Mouse (Mus musculus): ENCODE data around the gene Gm10722.
A peak's percentile ranks its signal among the peaks of the same experiment; 100 is the strongest.
"Not testable (repeated sequence)": the region's sequence is repeated elsewhere in the genome, so short reads cannot be mapped to it uniquely, and the experiment has no call there.

Gene Gm10722

DNA sequence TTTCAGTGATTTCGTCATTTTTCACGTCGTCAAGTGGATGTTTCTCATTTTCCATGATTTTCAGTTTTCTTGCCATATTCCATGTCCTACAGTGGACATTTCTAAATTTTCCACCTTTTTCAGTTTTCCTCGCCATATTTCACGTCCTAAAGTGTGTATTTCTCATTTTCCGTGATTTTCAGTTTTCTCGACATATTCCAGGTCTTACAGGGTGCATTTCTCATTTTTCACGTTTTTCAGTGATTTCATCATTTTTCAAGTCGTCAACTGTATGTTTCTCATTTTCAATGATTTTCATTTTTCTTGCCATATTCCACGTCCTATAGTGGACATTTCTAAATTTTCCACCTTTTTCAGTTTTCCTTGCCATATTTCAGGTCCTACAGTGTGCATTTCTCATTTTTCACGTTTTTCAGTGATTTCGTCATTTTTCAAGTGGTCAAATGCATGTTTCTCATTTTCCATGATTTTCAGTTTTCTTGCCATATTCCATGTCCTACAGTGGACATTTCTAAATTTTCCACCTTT, at the start of gene Gm10722:
TSS of gene Gm10722 (plus strand) at position 478 of the 528 bp plus-strand sequence.
- not testable (repeated sequence) for DNase-seq

DNA sequence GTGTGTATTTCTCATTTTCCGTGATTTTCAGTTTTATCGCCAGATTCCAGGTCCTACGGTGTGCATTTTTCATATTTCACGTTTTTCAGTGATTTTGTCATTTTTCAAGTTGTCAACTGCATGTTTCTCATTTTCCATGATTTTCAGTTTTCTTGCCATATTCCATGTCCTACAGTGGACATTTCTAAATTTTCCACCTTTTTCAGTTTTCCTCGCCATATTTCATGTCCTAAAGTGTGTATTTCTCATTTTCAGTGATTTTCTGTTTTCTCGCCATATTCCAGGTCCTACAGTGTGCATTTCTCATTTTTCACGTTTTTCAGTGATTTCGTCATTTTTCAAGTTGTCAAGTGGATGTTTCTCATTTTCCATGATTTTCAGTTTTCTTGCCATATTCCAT, 284 bp downstream of the Gm10722 start:
- not testable (repeated sequence) for DNase-seq

DNA sequence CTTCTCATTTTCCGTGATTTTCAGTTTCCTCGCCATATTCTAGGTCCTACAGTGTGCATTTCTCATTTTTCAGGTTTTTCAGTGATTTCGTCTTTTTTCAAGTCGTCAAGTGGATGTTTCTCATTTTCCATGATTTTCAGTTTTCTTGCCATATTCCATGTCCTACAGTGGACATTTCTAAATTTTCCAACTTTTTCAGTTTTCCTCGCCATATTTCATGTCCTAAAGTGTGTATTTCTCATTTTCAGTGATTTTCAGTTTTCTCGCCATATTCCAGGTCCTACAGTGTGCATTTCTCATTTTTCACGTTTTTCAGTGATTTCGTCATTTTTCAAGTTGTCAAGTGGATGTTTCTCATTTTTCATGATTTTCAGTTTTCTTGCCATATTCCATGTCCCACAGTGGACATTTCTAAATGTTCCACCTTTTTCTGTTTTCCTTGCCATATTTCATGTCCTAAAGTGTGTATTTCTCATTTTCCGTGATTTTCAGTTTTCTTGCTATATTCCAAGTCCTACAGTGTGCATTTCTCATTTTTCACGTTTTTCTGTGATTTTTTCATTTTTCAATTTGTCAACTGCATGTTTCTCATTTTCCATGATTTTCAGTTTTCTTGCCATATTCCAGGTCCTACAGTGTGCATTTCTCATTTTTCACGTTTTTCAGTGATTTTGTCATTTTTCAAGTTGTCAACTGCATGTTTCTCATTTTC, 1.4 kb downstream of the Gm10722 start:
- peak; percentile 15 to 52 for DNase-seq

DNA sequence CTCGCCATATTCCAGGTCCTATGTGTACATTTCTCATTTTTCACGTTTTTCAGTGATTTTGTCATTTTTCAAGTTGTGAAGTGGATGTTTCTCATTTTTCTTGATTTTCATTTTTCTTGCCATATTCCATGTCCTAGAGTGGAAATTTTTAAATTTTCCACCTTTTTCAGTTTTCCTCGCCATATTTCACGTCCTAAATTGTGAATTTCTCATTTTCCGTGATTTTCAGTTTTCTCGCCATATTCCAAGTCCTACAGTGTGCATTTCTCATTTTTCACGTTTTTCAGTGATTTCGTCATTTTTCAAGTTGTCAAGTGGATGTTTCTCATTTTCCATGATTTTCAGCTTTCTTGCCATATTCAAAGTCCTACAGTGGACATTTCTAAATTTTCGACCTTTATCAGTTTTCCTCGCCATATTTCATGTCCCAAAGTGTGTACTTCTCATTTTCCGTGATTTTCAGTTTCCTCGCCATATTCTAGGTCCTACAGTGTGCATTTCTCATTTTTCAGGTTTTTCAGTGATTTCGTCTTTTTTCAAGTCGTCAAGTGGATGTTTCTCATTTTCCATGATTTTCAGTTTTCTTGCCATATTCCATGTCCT, 2.2 kb downstream of the Gm10722 start, which contains the start of gene Gm11168:
TSS of gene Gm11168 (plus strand) at position 553 of the 603 bp plus-strand sequence.
- not testable (repeated sequence) for DNase-seq

DNA sequence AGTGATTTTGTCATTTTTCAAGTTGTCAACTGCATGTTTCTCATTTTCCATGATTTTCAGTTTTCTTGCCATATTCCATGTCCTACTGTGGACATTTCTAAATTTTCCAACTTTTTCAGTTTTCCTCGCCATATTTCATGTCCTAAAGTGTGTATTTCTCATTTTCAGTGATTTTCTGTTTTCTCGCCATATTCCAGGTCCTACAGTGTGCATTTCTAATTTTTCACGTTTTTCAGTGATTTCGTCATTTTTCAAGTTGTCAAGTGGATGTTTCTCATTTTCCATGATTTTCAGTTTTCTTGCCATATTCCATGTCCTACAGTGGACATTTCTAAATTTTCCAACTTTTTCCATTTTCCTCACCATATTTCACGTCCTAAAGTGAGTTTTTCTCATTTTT, 5.5 kb downstream of the Gm10722 start:
- not testable (repeated sequence) for DNase-seq

DNA sequence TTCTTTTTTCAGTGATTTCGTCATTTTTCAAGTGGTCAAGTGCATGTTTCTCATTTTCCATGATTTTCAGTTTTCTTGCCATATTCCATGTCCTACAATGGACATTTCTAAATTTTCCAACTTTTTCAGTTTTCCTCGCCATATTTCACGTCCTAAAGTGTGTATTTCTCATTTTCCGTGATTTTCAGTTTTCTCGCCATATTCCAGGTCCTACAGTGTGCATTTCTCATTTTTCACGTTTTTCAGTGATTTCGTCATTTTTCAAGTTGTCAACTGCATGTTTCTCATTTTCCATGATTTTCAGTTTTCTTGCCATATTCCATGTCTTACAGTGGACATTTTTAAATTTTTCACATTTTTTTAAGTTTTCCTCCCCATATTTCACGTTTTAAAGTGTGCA, 5.9 kb downstream of the Gm10722 start:
- peak; percentile 23 to 57 for DNase-seq

DNA sequence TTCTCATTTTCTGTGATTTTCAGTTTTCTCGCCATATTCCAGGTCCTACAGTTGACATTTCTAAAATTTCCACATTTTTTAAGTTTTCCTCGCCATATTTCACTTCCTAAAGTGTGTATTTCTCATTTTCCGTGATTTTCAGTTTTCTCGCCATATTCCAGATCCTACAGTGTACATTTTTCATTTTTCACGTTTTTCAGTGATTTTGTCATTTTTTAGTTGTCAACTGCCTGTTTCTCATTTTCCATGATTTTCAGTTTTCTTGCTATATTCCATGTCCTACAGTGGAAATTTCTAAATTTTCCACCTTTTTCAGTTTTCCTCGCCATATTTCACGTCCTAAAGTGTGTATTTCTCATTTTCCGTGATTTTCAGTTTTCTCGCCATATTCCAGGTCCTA, 6.5 kb downstream of the Gm10722 start:
- not testable (repeated sequence) for DNase-seq

DNA sequence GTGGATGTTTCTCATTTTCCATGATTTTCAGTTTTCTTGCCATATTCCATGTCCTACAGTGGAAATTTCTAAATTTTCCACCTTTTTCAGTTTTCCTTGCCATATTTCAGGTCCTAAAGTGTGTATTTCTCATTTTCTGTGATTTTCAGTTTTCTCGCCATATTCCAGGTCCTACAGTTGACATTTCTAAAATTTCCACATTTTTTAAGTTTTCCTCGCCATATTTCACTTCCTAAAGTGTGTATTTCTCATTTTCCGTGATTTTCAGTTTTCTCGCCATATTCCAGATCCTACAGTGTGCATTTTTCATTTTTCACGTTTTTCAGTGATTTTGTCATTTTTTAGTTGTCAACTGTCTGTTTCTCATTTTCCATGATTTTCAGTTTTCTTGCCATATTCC, 8.6 kb downstream of the Gm10722 start:
- not testable (repeated sequence) for DNase-seq

DNA sequence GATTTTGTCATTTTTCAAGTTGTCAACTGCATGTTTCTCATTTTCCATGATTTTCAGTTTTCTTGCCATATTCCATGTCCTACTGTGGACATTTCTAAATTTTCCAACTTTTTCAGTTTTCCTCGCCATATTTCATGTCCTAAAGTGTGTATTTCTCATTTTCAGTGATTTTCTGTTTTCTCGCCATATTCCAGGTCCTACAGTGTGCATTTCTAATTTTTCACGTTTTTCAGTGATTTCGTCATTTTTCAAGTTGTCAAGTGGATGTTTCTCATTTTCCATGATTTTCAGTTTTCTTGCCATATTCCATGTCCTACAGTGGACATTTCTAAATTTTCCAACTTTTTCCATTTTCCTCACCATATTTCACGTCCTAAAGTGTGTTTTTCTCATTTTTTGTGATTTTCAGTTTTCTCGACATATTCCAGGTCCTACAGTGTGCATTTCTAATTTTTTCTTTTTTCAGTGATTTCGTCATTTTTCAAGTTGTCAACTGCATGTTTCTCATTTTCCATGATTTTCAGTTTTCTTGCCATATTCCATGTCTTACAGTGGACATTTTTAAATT, 11.4 kb downstream of the Gm10722 start:
- DNase-seq = not testable (repeated sequence)

DNA sequence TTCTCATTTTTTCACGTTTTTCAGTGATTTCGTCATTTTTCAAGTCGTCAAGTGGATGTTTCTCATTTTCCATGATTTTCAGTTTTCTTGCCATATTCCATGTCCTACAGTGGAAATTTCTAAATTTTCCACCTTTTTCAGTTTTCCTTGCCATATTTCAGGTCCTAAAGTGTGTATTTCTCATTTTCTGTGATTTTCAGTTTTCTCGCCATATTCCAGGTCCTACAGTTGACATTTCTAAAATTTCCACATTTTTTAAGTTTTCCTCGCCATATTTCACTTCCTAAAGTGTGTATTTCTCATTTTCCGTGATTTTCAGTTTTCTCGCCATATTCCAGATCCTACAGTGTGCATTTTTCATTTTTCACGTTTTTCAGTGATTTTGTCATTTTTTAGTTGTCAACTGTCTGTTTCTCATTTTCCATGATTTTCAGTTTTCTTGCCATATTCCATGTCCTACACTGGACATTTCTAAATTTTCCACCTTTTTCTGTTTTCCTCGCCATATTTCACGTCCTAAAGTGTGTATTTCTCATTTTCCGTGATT, 12.1 kb downstream of the Gm10722 start, which contains the start of gene Gm10721:
TSS of gene Gm10721 (plus strand) at position 408 of the 547 bp plus-strand sequence.
- DNase-seq = not testable (repeated sequence)

DNA sequence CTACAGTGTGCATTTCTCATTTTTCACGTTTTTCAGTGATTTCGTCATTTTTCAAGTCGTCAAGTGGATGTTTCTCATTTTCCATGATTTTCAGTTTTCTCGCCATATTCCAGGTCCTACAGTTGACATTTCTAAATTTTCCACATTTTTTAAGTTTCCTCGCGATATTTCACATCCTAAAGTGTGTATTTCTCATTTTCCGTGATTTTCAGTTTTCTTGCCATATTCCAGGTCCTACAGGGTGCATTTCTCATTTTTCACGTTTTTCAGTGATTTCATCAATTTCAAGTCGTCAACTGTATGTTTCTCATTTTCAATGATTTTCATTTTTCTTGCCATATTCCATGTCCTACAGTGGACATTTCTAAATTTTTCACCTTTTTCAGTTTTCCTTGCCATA, 14.6 kb downstream of the Gm10722 start, which contains the start of gene Gm10720:
TSS of gene Gm10720 (plus strand) at position 301 of the 400 bp plus-strand sequence.
- not testable (repeated sequence) for DNase-seq

DNA sequence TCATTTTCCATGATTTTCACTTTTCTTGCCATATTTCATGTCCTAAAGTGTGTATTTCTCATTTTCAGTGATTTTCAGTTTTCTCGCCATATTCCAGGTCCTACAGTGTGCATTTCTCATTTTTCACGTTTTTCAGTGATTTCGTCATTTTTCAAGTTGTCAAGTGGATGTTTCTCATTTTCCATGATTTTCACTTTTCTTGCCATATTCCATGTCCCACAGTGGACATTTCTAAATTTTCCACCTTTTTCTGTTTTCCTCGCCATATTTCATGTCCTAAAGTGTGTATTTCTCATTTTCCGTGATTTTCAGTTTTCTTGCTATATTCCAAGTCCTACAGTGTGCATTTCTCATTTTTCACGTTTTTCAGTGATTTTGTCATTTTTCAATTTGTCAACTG, 15.2 kb downstream of the Gm10722 start:
- DNase-seq = not testable (repeated sequence)

DNA sequence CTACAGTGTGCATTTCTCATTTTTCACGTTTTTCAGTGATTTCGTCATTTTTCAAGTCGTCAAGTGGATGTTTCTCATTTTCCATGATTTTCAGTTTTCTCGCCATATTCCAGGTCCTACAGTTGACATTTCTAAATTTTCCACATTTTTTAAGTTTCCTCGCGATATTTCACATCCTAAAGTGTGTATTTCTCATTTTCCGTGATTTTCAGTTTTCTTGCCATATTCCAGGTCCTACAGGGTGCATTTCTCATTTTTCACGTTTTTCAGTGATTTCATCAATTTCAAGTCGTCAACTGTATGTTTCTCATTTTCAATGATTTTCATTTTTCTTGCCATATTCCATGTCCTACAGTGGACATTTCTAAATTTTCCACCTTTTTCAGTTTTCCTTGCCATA, 16.4 kb downstream of the Gm10722 start, which contains the start of gene Gm10719:
TSS of gene Gm10719 (plus strand) at position 301 of the 400 bp plus-strand sequence.
- DNase-seq = not testable (repeated sequence)

DNA sequence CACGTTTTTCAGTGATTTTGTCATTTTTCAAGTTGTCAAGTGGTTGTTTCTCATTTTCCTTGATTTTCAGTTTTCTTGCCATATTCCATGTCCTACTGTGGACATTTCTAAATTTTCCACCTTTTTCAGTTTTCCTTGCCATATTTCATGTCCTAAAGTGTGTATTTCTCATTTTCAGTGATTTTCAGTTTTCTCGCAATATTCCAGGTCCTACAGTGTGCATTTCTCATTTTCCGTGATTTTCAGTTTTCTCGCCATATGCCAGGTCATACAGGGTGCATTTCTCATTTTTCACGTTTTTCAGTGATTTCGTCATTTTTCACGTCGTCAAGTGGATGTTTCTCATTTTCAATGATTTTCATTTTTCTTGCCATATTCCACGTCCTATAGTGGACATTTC, 18.2 kb downstream of the Gm10722 start:
- DNase-seq = peak; percentile 11 to 21

DNA sequence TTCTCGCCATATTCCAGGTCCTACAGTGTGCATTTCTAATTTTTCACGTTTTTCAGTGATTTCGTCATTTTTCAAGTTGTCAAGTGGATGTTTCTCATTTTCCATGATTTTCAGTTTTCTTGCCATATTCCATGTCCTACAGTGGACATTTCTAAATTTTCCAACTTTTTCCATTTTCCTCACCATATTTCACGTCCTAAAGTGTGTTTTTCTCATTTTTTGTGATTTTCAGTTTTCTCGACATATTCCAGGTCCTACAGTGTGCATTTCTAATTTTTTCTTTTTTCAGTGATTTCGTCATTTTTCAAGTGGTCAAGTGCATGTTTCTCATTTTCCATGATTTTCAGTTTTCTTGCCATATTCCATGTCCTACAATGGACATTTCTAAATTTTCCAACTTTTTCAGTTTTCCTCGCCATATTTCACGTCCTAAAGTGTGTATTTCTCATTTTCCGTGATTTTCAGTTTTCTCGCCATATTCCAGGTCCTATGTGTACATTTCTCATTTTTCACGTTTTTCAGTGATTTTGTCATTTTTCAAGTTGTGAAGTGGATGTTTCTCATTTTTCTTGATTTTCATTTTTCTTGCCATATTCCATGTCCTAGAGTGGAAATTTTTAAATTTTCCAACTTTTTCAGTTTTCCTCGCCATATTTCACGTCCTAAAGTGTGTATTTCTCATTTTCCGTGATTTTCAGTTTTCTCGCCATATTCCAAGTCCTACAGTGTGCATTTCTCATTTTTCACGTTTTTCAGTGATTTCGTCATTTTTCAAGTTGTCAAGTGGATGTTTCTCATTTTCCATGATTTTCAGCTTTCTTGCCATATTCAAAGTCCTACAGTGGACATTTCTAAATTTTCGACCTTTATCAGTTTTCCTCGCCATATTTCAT, 19.4 kb downstream of the Gm10722 start:
- DNase-seq = peak in 1 of 2 experiments; percentile 8

DNA sequence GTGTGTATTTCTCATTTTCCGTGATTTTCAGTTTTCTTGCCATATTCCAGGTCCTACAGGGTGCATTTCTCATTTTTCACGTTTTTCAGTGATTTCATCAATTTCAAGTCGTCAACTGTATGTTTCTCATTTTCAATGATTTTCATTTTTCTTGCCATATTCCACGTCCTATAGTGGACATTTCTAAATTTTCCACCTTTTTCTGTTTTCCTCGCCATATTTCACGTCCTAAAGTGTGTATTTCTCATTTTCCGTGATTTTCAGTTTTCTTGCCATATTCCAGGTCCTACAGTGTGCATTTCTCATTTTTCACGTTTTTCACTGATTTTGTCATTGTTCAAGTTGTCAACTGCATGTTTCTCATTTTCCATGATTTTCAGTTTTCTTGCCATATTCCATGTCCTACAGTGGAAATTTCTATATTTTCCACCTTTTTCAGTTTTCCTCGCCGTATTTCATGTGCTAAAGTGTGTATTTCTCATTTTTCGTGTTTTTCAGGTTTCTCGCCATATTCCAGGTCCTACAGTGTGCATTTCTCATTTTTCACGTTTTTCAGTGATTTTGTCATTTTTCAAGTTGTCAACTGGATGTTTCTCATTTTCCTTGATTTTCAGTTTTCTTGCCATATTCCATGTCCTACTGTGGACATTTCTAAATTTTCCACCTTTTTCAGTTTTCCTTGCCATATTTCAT, 21.7 kb downstream of the Gm10722 start:
- DNase-seq = not testable (repeated sequence)

DNA sequence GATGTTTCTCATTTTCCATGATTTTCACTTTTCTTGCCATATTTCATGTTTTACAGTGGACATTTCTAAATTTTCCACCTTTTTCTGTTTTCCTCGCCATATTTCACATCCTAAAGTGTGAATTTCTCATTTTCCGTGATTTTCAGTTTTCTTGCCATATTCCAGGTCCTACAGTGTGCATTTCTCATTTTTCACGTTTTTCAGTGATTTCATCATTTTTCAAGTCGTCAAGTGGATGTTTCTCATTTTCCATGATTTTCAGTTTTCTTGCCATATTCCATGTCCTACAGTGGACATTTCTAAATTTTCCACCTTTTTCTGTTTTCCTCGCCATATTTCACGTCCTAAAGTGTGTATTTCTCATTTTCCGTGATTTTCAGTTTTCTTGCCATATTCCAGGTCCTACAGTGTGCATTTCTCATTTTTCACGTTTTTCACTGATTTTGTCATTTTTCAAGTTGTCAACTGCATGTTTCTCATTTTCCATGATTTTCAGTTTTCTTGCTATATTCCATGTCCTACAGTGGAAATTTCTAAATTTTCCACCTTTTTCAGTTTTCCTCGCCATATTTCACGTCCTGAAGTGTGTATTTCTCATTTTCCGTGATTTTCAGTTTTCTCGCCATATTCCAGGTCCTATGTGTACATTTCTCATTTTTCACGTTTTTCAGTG, 22.7 kb downstream of the Gm10722 start, which contains the start of gene Gm10718:
TSS of gene Gm10718 (plus strand) at position 236 of the 673 bp plus-strand sequence.
- not testable (repeated sequence) for DNase-seq

DNA sequence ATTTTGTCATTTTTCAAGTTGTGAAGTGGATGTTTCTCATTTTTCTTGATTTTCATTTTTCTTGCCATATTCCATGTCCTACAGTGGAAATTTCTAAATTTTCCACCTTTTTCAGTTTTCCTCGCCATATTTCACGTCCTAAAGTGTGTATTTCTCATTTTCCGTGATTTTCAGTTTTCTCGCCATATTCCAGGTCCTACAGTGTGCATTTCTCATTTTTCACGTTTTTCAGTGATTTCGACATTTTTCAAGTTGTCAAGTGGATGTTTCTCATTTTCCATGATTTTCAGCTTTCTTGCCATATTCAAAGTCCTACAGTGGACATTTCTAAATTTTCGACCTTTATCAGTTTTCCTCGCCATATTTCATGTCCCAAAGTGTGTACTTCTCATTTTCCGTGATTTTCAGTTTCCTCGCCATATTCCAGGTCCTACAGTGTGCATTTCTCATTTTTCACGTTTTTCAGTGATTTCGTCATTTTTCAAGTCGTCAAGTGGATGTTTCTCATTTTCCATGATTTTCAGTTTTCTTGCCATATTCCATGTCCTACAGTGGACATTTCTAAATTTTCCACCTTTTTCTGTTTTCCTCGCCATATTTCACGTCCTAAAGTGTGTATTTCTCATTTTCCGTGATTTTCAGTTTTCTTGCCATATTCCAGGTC, 23.4 kb downstream of the Gm10722 start:
- DNase-seq = peak; percentile 20 to 52

DNA sequence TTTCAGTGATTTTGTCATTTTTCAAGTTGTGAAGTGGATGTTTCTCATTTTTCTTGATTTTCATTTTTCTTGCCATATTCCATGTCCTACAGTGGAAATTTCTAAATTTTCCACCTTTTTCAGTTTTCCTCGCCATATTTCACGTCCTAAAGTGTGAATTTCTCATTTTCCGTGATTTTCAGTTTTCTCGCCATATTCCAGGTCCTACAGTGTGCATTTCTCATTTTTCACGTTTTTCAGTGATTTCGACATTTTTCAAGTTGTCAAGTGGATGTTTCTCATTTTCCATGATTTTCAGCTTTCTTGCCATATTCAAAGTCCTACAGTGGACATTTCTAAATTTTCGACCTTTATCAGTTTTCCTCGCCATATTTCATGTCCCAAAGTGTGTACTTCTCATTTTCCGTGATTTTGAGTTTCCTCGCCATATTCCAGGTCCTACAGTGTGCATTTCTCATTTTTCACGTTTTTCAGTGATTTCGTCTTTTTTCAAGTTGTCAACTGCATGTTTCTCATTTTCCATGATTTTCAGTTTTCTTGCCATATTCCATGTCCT, 24.3 kb downstream of the Gm10722 start, which contains the start of gene Gm10717:
TSS of gene Gm10717 (plus strand) at position 506 of the 556 bp plus-strand sequence.
- DNase-seq = peak in 1 of 2 experiments; percentile 13

Data from thymus, postnatal 36 days (tissue).